Mouse (Mus musculus): ENCODE data around the gene App.
A peak's percentile ranks its signal among the peaks of the same experiment; 100 is the strongest.

The App gene

DNA sequence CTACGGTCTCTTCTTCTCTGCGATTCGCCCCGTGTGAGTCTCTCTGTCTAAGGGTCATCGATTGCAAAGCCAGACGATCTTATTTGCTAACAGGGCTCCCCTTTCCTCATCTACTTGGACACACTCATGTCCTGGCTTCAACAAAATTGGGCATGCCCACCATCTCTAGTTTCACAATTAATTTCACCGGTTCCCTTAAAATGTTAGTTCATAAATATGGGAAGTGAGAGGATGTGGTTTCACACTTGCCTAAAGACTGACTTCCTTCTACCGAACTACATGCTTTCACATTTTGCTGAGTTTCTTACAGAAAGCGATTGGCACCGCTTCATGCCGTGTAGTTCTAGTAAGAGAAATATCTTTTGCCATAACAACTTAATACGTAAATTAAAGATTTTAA lies 101.8 kb downstream of the App start:
- DNase-seq = no peak

DNA sequence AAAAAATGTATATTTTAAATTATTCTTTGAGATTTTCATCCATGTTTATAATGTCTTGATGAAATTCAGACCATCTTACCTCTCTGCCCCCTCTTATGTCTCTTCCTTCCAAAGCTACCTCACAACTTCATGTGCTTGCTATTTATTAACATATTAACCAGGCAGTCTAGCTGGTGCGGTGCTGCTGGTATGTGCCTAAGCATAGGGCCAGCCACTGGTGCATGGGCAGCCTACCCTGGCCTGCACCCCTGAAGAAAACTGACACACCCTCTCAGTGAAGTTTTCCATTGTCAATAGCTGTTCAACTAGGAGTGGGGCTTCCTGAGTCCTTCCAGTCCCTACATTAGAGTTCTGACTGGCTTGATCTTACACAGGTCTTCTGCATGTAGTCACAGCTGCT lies 102.3 kb downstream of the App start:
- DNase-seq = no peak

DNA sequence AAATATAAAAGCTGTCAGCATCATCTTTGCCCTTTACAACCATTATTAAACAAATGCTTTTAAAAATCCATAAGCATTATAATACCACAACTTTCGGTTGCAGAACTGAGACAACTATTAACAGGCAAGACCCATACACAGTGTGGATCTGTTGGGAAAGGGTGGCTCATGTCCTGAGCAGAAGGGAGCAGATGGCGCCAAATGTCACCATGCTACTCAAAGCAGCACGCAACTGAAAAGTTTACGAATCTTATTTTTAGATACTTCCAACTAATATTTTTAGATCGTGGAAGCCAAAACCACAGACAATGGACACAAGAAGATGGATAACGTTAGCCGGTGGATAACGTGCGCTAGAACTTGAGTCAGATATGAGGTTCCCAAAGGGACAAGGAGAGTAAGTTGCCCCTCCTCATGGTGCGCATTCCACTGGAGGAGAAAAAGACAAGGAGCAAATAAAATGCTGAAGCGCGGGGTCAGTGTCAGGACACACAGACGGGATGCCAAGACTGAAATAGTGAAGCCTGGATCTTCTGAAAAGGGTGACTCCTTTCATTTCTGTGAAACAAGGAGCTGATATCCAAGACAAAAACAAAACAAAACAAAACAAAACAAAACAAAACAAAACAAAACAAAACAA lies 106.2 kb downstream of the App start:
- DNase-seq = no peak

DNA sequence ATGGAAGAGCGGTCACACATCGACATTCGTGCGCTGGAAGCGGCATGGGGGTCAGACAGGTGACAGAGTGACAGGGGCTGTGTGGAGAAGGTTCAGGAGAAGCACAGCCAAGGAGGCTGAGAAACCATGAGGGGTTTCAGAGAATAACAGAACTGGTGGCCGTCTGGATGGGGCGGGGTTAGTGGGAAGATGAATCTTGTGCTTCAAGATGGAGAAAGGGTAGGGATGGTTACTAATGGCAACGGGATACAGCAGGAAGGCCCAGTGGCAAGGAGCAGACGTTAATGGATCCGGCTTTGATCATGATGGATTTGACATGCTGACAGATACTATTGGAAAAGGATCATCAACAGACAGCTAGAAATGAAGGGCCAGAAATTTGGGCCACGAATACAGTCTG lies 107.3 kb downstream of the App start:
- DNase-seq = no peak

DNA sequence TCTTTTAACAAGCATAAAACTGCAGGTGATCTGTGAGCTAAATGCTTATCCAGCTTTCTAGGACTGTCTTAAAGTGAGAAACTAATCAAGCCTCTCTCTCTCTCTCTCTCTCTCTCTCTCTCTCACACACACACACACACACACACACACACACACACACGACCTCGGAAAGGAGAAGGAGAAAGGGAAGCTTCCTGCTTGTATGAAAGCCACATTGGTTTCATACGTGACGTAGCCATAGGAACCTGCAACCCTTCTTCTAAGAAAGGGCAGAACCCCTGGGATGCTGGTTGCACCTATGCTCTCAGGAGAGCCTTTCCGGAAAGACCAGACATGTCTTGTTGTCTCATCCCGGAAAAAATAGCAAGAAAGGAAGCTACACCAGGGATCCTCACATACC lies 108.8 kb downstream of the App start:
- no peak for DNase-seq

DNA sequence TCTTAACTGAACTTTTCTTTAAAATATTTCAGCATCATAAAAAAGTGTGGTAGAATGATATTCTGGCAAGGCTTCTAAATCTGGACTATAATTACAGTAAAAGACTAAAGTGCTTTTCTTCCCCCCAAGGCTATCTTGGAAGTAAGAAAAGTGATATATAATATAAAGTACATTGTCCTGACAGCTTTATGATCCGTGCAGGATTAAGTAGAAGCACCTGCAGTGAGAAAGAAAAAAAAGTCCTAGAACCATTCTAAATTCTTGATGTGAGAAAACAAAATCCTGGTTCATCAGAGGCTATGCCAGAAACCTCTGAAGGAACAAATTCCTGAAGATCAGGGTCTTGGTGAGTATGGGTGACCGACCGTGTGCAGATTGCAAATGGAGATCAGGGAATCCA lies 110.8 kb downstream of the App start:
- DNase-seq = no peak

DNA sequence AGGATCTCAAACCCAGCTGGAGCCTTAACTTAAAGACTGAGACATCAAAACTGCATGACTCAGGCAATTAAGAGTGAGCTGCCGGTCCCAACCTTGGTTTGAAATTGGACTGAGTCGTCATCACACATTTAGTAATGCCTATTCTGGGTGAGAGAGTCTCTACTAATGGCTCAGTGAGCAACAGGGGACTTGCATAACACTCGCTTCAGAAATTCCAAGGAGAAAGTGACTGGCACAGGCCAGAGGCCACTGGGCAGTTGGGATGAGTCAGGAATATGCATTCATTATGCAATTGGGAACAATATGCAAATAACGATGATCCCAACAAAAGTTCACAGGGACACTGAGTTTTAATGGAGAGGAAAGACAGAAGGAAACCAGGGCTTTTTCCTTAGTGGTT lies 111.8 kb downstream of the App start:
- DNase-seq = no peak

DNA sequence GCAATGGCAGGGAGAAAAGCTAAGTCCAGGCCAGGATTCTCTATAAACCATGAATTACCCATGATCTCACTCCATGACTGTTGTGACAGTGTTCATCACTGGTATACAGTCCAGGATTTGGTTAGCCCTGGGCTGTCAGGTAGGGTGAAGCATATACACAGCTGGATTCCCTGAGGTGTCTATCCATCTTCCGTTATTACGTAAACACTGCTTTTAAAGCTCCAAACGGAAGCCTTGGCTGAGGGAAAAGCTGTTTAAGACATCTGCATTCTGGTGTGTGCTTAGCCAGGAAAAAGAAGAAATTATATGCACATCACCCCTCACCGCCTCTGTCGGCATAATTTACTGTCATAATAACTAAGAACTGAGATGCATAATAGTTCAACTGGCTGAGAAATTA lies 115.4 kb downstream of the App start:
- peak; percentile 13 for DNase-seq

DNA sequence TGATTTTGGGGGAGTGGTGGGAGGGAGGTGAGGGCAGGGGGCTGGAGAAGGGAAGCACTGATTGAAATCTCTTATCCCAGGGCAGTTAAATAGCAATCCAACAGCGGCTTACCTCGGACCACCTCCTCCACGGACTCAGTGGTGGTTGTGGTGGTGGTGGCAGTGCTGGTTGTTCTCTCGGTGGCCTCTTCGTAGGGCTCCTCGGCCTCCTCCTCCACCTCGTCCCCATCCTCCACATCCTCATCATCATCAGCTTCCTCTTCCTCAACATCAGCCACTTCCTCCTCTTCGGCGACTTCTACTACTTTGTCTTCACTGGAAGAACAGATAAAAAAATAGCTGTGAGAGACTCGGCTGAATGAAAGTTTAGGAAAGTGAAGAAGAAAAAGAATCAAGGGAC lies 117.4 kb downstream of the App start:
- no peak for DNase-seq

DNA sequence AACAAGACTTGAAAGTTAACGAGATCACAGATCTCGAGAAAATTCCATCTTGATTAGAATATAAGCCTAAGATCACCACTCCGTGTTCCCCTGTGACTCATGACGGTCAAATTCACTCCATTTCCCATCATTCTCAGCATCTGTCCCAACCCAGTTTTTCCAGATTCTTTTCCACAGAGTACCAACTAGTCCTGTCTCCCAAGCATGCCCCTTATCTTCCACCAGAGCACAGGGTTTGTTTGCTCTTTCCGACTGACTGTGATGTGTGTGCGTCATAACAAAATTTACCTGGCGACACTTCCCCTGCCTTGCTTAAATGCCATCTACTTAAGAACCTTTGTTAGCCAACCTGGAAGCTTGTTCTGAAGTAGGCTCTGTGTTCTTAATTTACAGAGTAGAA lies 119.6 kb downstream of the App start:
- DNase-seq = no peak

DNA sequence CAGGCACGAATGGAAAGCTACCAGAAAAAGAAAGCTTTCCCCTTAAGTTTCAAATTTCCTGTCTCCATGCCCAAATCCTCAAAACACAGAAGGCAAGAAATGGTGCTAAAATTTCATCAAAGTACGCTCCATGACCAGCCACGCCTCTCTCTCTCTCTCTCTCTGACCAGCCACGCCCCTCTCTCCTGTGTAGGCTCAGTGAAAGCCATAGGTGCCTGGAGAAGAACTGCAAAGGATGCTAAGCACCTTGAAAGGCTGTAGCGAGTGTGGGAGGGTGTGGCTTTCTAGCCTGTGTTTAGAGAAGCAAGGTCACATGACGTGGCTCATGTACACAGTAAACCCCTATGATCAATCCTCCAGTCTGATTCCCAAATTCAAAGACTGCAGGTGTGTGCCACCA lies 126.3 kb downstream of the App start:
- no peak for DNase-seq

DNA sequence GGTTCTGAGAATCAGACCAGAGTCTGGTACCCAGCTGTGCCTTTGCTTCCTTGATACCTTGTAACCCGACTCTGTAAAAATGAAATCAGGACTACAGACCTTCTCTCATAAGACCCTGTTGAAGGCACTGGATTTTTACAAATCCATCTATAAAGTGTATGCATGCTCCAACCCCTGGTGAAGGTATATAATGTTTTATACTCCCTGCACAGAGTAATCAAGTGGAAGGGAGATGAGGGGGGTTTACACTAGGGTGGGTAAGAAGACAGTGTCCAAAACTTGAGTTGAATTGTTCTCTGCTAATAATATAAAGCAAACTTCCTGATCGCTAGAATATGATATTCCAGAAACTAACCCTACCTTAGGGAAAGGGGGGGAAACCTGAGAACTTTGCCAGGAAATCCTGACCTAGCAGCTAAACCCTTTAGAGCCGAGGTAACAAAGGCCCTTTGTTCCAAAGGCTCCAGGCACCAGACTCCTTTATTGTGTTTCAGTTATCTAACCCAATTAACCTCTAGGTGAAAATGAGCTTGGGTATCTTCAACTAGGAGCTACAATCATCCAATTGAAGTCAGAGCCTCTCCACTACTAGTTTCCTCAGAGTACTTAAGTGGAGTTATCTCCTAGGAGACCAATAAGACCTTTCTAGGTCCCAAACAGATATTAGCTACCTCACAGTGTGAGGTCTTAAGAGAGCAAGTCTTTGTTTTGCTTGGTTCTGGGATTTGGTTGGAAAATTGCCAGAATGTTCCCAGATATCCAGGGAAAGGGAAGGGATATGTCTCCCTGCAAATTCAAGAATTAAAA lies 132.2 kb downstream of the App start:
- peak; percentile 72 for DNase-seq

DNA sequence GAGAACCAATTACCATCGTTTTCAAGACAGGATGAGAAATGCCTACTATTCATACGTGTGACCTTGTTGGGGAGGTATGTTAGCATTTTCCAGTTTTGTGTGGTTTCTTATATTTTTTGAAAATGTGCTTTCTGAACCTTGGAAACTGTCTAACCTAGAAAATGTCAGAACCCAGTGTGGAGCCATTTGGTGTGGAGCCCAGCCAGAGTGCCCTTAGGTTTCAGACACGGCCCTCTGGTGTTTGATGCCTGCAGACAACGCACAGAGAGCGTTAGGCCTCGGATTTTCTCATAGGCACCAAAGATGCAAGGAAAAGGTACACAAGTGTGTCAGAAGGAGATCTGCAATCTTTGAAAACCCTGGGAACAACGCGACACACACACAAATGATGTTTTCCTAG lies 134.8 kb downstream of the App start:
- DNase-seq = no peak

DNA sequence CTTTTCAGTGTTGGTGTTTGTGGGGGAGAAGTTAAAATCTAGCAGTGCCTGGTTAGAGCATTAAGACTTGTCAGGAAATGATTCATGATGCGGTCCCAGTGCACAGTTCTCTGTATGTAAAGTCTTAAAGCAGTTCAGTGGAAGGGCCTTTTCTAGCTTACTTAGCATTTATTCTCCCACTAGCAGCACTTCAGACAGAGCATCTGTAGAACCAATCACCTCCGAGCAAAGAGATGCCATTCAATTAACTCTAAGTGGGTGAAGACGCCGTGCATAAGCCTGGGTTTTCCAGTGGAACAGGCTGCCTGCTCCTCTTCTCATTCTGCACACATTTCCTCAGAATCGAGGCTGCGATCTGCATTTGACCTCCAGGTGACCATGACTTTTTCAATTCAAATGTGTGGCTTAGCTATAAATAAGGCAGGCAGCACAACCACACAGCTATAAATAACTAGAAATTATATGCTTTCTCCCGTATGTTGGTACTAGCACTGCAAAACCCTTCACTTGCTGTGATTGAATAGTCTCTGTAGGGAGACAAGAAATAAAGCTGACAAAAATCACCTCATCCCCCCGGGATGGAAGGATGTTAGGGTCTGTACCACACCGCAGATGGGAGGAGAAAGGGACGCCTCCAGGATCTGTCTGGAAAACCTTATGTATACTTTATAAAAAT lies 135.5 kb downstream of the App start:
- DNase-seq = peak; percentile 9

DNA sequence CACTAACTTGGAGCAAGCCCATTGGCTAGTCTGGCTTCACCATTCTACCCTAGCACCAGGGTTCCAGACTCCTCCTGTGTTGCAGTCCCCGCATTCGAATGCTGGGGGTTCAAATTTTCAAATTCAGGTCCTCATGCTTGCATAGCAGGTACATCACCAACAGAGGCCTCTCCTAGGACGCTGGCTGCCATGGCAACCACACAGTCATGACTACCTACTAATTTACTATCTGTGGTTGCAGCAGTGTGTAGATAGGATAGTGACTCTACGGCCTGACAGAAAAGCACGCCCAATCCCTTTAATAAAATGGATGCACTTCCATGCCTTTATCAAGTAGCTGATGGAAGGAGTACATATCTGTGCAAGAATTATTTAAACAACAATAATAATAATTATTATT lies 137.8 kb downstream of the App start:
- no peak for DNase-seq

DNA sequence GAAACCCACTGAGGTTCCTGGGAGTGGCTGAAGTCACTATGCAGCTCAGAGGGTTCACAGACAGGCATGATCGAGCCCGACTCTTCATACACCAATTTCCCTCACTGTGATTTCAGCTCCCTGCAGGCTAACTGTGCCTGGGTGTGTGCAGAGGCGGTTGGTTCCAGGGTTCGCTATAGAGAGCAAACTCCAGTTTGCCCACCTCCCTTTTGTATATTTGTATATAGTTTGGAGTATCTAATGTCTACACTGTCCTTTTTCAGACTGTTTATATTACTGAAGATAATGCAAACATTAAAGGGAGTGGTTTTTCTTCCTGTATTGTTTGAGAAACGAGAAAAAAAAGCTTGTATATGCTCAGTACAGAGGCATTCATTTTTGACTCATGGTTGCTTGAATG lies 139.8 kb downstream of the App start:
- no peak for DNase-seq

DNA sequence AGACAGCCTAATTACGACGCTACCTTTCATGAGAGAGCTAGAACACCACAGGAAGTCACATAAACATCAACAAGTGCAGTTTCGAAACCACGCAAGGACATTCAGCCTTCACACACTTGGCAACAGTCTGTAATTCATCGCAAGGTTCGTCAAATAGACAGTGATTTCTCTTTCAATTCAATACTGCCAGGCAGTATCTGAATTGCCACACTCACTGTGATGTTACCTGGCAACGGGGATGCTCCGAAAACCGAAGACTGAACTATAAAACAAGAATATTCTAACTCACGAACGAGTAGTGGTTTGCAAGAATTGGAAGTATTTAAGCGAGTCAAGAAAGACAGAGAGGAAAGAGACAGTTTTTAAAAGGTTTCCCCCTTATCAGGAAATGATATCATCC lies 142.8 kb downstream of the App start:
- DNase-seq = no peak

DNA sequence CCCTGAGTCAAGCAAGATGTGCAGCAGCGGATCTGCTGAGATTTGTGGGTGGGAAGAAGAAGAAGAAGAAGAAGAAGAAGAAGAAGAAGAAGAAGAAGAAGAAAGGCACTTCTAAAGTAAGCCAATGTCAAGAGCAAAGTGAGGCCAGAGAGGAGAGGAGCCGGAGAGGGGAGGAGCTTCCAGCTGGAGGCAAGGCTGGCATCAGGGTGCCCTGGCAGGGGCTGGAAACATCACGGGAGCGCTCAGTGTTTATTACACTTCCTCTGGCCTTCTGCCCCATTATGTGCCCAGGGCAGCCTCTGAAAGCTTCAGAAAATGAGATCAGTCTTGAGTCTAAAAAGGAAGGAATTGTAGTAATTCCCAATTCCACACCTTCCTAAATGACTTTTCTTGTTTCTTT lies 145.2 kb downstream of the App start:
- no peak for DNase-seq

DNA sequence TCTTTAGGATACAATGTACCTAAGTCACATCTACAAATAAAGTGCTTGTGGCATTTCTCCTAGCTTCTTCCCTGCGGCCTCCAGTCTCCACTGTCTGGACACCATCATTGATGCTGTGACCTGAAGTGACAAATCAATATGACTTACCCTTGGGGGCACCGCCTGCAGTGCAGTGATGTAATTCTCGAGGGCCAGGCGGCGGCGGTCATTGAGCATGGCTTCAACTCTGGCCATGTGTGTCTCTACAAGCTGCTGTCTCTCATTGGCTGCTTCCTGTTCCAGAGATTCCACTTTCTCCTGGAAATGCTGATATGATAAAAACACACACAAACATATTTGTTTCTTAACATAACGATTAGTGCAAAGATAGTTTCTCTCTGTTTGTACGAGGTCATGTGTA lies 148.9 kb downstream of the App start:
- DNase-seq = no peak

DNA sequence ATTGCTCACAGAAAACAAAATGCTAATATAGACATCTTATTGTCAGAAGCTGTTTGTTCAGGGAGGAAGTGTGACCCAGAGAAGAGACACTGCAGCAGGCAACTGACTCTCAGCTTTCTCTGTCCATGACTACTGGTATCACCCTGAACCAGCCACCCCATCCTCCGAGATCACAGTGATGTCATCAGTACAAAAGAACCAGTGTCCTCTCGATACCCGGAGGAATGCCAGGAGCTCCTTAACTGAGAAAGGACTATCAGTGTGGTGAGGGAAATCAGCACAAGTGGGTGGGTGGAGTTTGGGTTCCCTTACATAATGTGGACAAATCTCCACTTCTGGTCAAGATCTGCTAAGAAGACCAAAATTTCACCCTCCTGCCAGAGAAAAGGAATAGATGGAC lies 150.5 kb downstream of the App start:
- DNase-seq = no peak

DNA sequence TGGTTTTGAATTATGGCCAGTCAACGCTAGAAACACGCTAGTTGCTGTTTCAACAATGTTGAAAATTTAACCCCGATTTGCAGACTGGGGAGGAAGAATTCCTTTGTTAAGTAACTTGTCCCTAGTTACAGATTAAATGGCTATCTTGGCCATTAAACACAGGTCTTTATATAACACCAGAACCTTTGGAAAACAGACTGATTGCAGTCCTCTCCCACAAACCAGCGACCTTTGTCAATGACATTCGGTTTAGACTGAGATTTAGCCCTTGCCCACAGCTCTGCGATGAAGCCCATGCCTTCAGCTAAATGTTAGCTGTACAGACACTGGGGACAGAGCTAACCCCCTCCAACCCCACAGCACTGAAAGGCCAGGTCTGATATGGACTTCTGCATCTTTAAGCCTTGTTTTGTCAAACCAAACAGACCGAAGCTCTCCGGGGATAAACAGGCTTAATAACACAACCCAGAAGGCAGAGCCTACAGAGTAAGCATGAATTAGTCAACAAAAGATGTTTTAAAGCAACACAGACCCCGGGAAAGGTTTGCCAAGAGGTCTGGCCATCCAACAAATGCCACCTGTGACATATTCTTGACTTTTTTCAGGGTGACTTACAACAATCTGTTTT lies 152.8 kb downstream of the App start:
- DNase-seq = no peak

DNA sequence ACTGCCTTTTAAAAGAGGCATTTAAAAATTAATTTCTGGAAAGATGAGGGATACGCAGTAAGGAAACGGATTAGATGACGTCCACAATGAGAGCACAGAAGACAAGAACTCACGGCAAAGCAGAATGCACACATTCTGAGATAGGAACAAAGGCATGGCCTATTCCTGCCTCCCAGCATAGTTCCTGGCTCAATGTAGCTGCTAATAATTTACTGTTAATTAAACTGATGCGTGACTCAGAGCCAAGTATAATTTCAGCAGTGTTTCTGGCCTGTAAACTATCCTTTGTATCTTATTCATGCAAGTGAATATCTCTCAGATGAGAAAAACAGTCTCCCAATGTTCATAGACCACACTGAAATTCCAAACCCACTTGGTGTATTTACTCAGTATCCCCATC lies 154.3 kb downstream of the App start:
- DNase-seq = no peak

DNA sequence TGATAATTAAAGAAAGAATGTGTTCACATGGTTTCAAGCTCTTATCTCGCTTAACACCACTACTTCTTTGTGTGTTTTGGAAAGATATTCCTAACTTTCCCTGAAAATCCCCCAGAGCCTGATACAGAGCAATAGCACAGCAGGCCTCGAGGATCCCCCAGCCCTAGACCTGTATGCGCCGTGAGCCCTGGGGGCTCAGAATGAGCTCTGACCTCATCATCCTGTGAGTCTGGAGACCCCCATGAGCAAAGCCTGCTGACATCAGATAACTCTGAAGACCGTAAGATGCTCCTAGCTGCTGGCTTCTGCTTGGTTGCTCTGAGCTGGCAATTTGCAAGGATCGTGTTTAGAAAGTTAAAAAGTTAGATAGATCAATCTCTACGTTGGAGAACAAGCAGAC lies 155.7 kb downstream of the App start:
- no peak for DNase-seq

DNA sequence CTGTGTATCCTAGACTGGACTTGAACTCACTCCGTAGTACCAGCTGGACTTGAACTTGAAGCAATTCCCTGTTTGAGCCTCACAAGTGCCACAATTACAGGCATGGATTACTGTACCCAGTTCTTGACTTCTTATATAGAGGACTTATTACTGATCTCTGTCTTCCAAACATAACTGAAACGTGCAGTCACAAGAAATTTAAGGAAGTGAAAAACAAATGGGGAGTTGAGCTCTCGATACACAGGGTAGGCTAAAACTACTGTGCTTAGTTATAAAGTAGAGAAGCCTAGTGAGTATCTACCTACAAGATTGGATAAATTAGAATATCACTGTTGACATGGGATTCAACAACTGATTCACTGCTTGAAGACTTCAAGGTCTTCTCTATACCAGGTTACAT lies 160.9 kb downstream of the App start:
- DNase-seq = no peak

All from retina, postnatal 1 day (tissue).